Mouse (Mus musculus) gastrocnemius, postnatal 14 days (tissue): ENCODE results near the gene Vangl1. TPM values are rescaled to one million over a fixed set of nuclear protein-coding genes. Genes with fewer than 3 reads are reported as not detected.

Experiments
- DNase-seq: peaks from one replicate; pipeline ENCODE4 v3.0.0; 2021; ENCODE audit warnings: mixed read lengths
- intact Hi-C: fragments of 180-260 bp; cut with DNase I; formaldehyde crosslinking; loops from one replicate; pipeline ENCODE4 v1.15.1; 2025; ENCODE audit warnings: low total_unique reads
- total RNA-seq, 2 experiments: library from RNA; stranded (reverse); gene quantifications; 2 replicates each; pipeline ENCODE4 v1.2.3; 2021

Gene Vangl1
- total RNA-seq, 2 experiments from 2014 or later: 8.8 to 10.6 TPM

DNA sequence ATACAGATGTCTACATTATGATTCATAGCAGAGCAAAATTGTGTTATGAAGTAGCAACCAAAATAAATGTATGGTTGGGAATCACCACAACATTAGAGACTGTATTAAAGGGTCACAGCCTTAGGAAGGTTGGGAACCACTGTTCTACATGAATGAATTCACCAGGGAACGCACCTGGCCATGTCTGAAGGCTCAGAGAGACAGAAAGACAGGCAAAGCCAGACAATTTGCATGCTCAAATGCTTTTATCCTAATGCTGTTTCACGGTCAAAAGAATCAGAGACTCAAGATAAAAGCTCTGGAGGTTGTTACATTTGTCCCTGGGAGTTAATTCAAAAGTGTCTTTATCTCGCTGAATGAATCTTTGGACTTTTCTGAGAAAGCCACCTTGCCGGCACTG, 52.6 kb downstream of the Vangl1 start:
- intact Hi-C loops: no loop called here
- no peak for DNase-seq

DNA sequence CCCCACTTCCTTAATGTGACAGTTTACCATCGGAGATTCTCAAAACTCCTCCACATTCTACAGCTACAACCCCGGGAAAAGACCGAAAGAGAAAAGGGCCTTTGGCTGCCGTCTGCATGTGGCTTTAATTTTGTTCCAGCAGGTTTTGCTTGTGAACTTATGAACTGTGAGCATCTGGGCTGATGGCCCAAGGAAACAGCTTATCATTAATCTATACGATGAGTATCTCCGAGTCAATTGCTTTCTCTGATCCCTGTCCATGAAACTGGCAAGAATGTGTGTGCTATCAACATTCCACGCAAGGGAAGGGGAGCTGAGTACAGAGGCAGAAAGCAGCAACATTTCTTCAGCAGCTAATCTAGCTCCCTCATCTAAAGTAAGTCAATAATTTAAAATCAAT, 54.6 kb downstream of the Vangl1 start:
- no peak for DNase-seq
- intact Hi-C loops: no loop called here

DNA sequence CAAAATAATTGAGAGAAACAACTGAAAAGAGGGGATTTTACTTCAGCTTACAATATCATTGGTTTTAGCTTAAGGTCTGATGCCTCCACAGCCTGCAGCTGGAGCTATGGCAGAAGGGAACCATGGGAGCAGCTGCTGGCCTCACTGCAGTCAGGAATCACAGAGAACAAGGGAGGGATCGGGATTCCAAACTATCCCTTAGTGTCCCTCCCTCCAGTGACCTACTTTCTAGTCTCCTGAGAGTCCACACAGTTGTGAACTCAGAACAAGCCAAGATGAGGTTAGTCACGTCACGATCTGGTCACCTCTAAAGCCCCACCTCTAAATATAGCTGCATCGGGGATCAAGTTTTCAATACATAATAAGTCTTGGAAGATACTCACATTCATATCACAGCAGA, 57.3 kb downstream of the Vangl1 start:
- DNase-seq: no peak
- intact Hi-C loops: no loop called here

DNA sequence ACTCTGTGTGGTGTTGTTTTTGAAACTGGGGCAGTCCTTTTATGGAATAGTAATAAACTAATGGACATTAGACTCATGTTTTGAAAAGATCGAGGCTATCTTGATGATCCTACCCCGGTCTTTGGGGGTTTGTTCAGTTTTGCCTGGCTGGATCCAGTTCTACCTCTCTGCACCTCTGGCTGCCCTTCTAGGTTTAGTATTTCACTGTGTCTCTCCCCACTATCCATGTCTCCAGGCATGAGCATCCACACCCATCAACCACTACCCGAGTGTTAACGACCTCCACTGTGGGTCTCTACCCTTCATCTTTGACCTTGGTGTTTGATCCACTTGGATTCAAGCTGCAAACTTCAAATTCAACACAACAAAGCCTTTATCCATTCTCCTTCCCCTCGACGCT, 58.1 kb downstream of the Vangl1 start:
- intact Hi-C loops: no loop called here
- no peak for DNase-seq

DNA sequence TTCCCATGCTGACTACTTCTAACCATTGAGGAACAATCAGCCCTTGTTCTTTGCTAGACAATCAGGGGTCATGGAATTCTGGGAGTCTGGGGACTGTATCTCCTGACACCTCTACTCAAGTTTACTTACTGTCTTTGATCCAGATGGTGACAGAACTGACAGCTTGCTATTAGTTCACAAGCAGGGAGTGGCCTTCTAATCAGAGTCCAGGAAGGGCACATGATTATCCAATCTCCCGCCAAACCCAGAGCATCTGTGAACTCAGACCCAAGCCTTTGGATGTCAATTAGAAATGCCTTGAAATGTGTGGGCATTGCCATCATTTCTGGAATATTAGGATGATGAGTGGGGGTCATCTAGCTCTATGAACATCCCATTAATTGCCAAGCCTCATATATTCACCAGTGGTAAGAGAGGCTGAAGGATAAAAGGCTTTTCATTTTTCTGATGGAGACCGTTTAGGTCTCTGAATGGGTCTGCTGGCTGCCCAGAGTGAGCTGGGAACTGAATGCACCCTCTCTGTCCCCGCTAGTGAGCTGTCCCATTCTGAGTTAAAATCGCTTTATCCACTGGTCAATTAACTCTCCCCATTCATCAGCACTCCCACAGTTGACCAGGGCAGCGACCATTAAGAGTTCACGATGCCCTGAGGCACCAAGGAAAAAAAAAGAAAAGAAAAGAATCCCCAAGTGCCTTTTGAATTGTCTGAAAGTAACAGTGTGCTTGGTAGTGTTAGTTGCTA, 58.7 kb downstream of the Vangl1 start:
- DNase-seq: no peak
- intact Hi-C loops: no loop called here

DNA sequence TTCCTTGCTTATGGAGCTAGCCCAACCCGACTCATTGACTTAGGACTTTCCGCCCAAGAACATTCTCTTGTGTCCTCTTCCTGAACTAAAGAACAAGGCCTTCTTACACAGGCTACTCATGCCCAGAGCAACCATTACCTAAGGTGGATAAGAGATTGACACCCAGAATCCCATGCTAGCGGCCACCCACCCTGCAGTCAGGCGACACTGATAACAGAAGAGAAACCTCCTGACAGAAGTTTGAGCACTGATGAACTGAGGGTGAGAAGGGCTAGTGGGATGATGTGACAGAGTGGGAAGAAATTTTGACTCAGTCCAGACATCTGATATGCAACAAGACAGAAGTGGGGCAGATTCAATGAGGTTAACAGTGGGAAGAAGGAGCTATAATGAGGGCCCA, 60.1 kb downstream of the Vangl1 start:
- no peak for DNase-seq
- intact Hi-C loops: no loop called here

DNA sequence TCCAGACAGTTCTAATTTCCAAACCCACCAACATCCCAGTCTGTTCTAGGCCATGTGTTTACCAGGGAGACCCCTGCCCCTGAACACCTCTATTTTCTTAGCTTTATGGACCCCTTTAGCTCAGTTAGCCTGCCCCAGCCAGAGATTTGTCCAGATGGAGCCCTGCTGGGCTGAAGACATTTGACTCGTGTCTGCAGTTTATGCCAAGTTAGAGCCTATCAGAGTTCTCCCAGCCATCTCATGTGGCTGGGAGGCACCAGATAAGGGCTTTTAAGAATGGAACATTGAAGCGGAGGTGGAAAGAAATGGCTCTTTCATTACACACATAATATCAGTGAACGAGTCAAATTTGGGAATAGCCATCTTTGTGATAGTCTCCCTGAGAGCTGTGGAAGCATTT, 61.0 kb downstream of the Vangl1 start:
- no peak for DNase-seq

DNA sequence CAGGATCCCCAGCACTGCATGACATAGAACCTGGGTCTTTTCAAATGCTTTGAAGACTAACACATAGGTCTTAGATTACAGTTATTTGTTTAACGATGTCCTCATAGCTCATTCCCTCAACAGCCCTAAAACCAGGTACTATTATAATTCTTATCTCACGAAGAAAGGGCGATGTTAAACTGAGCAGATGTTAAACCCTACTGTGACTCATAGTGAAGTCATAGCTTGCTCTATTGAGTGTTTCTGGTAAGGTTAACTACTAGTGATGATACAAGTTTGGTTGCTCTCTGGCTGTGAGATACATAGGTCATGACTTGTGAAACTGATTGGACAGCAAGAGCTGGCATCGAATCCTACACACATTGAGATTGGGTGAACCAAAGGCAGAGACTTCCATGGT, 61.5 kb downstream of the Vangl1 start:
- intact Hi-C loops: no loop called here
- DNase-seq: no peak

More for the DNA sequence above, 61.0 kb downstream of the Vangl1 start:
- intact Hi-C loops: no loop called here

DNA sequence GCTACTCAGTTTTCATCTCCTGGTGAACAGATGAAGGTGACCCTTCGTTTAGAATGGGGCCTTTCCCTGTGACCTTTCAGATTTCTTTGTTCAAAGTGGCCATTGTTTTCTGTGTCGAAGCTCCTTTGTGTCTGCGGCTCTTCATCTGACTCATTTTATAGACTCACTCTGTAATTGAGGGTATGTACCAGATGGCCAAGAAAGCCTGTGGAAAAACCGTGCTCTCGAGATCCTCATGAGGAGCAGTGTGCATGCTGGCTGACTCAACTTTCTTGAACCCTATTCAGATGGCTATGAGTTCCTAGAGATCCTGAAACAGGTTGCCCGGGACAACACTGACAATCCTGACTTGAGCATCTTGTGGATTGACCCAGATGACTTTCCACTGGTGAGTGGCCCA, 62.6 kb downstream of the Vangl1 start:
- DNase-seq: no peak
- intact Hi-C loops: no loop called here

DNA sequence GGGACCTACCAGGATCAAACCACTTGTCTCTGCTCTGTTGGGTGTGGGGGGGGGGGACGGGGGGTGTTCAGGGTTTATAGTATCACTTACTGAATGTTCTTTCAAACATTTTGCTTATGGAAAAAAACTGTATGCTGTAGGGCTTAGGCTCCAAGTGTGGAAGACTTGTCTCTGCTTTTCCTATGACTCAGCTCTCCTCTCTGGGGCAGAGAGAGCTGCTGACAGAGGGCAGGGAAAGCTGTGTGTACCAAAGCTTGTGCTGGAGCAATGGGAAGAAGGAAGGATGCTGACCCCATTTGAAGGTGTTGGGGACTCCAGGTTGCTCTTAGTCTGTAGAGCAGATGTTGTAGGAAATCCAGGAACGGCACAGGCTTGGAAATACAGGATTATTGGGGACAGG, 63.0 kb downstream of the Vangl1 start:
- intact Hi-C loops: no loop called here
- DNase-seq: no peak

DNA sequence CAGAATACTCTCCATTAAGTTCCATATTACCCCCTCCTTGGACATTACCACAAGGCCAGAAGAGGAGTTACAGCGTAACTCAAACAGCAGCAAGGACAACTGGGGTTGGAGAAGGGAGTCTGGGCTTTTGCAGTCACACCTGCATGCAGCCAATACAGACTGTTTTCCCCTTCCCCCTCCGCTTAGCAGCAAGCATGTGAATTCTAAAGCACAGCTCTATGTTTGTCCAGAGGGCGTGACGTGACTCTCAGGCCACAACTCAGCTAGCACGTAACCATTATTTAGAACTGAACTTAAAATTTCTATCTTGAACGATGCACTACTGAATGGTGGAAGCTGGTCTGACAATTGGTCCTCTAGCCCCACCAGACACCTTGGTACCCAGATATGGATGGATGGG, 63.9 kb downstream of the Vangl1 start:
- intact Hi-C loops: no loop called here
- no peak for DNase-seq

DNA sequence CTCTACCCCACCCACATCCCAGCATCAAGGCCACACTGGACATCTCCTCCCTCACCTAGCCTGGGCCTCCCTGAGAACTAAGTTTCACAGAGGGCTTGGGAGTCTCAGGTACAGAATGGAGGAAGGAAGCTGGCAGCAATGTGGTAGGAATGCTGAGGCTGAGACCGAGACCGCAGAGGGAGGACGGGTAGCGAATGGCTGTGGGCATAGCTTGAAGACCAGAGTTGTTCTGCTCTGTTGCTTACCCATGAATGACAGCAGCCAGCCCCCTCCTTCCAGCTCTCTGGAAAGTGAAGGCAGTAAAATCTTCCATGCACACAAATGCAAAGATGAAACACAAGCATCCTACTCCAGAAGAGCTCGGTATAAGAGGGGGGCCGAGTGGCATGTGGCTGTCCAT, 65.6 kb downstream of the Vangl1 start:
- DNase-seq: no peak
- intact Hi-C loops: no loop called here

DNA sequence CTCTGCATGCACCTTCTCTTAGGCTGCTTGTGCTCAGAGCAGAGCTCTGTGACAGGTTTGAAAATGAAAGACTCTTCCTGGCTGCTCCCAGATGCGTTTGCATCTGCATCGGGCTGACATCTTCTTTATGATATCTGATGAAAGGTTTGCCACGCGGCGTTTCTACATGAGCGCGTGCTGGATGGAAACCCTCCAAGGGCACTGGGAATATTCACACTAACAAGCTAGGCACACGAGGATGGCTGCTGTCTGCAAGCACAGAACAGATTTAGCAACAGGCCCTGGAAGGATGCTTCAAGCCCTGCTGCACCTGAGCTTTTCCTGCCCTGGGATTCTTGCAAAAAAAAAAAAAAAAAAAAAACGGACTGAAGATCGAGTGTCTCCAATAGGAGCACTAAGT, 67.3 kb downstream of the Vangl1 start:
- intact Hi-C loops: no loop called here

DNA sequence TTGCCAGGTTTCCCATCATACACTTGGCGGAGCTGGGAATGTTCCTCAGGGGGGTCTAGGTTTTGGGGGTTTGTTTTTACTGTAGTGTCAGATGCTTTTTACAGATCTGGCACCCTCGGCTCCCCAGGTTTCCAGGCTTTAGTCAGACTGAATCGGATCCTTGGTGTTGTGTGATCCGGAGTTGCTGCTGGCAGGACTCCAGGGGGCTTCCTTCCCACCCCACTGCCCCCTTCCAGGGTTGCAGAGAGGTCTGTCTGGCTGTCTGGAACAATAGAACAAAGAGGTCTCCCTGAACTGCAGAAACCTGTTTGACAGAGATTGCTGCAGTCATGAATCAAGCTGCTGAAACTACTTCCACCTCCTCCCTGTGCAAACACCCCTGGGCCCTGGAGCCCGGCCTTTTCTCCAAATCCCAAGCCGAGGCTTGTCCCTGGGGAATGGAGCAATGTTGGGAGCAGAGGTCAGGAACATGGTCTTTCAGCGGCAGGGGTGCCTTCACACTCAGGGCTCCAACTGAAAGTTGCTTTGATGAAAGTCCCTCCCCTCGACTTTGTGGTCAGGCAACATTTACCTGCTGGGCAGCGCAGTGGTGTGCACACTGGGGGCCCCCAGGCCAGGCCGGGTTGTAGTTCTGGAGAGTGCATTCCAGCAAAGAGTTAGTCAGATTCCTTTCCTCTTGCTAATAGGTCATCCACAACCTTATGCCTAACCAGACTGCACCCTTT, 68.9 kb downstream of the Vangl1 start:
- DNase-seq: no peak
- intact Hi-C loops: no loop called here

More for the DNA sequence above, 67.3 kb downstream of the Vangl1 start:
- no peak for DNase-seq

DNA sequence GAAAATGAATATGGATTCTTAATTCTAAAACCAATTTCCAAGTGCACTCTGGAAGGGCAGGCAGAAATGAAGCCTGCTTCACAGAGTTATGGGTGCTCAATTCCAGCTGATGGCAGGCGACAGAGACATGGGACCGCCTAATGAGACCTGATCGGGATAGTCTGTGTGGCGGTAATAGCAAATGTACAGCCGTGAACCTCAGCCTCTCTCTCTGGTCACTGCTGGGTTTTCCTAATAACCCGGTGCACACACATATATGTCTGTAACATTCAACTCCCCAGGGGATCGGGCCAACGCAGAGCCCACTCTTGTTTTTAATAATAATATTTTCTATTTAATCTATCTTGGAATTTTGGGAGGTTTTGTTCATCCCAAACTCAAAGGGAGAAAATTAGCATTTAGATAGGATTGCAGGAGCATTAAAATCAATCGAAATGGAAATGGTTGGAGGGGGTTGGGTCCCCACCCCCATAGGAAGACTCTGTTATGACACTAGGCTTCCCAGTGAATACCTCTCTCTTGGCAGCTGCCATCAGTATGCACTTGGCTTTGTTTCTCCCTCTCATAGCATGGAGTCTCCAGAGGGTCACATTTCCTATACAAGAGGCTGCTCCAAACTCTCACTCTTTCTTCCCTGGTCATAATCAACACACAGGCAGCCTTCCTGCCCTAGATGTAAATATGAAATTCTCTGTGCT, 72.7 kb downstream of the Vangl1 start:
- intact Hi-C loops: no loop called here
- DNase-seq: no peak

DNA sequence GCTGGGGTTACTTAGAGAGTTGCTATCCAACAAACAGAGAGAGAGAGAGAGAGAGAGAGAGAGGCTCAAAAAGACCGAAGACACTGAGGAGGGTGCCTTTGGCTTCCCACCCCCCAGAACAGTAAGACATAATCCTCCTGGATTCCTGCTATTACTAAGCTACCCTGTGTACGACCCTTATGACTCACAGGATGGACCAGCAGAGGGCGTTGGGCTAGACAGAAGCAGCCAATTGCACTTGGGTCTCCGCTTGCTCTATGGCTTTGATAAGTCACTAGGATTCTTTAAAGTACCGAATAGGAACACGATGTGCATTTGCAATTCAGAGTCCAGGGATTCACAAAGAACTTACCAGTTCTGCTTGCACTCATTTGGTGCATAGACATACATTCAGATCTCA, 74.0 kb downstream of the Vangl1 start:
- intact Hi-C loops: no loop called here
- DNase-seq: no peak

DNA sequence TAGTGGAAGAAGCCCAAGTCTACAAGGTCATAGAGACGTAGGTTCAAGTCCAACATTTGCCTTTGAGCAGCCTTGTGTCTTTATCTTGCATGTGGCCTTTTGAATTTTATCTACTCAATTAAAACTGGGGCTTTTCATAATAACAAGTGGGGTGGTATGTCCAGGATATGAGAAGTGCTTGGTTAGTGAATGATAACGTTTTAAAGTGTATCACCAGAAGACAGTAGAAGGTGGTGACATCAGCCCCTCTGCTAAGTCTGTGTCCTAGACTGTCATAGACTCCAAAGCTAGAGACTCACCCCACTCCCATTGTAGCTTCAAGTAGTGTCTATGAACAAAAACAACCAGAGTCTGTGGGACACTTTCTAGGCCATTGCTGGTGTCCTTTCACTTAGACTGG, 76.3 kb downstream of the Vangl1 start:
- intact Hi-C loops: no loop called here
- DNase-seq: no peak

DNA sequence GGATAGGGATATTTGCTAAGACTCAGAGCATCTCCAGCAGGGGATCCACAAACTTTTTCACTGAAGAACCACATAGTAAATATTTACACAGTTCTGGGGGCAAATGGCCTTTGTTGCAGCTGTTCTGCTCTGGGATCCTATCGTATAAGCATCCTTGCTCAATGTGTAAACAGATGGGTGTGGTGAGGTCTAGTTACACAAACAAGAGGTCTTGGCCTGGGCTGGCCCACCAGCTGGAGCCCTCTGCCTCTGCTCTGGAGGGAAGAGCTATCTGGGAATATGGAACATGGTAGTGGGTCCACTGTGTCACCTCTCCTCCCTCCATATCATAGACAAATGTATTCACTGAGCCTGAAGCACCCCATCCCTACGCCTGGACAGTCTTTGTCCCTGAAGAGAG, 77.4 kb downstream of the Vangl1 start:
- intact Hi-C loops: no loop called here
- DNase-seq: no peak

DNA sequence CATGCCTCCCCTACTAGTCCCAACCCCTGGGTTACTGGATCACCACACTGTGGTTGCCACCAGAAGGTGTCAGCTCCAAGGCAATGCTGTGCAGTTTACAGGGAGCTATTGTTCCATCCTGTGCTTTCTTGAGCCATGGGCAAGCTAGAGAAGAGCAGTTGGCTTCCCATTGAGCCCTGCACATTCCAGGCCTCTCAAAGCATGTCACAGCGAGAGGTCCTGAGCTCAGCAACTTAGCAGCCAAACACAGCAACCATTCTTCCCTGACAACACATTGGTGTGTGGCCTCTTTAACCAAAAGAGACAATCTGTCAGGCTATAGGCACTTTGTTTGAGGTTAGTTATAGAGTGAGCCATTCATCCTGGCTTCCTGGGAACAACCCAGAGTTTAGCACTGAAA, 78.9 kb downstream of the Vangl1 start:
- intact Hi-C loops: no loop called here
- no peak for DNase-seq

DNA sequence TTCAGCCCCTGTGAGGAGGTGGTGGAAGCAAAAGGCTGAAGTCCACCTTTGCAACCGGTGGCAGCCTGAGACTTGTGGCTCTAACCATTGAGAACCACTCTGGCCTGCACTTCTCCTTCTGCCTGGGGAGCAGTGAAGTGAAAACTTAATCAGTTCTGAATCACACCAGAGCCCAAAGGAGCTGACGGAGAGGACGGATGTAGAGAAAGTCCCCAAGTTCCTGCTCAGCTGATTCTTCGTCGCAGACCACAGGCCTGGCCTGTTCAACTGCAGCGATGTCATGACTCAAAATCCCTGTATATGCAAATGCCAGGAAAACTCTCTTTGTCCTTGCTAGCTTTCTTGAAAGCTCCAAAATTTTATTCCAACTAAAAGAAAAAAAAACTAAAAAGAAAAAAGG, 80.8 kb downstream of the Vangl1 start:
- no peak for DNase-seq
- intact Hi-C loops: no loop called here

DNA sequence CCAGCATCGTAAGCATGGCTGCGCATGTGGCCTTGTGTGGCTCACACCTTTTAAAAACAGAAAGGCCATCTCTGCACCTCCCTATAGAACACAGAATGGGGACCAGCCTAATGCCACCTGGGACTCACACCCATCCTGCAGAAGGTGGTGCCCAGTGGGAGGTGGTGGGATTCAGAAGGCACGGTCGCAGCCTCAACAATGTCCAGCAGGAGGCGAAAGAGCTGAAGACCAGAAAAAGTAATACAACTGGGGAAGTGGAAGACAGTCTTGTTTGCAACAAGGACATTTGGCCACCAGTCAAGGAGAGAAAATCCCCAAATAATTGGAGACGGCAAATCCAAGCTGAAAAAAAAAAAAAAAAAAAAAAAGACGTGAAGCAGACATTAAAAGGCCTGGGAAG, 82.4 kb downstream of the Vangl1 start:
- DNase-seq: no peak

More for the DNA sequence above, 82.4 kb downstream of the Vangl1 start:
- intact Hi-C loops: no loop called here
